Mouse (Mus musculus): ENCODE measurements around the gene Rnf111.
"Not testable (repeated sequence)": the region's sequence is repeated elsewhere in the genome, so short reads cannot be mapped to it uniquely, and the experiment has no call there.

Rnf111 gene

DNA sequence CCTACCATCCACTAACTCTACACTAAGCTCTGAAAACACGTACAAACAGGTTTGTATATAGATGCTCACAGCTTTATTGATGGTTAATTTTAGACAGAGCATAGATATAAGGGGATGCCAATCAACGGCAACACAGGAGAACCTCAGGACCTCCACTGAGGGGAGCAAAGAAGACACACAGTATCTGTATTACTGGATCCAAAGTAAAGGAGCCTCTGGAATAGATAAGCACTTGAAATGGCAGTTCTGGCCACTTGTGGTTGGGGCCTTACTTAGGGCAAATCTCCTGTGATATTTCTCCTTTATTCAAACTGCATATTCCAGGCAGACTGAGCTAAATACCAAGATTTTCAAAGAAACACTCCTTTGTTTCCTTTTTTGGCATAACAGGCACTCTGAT is 10.5 kb downstream of the Rnf111 start:
- DNase-seq = no peak

DNA sequence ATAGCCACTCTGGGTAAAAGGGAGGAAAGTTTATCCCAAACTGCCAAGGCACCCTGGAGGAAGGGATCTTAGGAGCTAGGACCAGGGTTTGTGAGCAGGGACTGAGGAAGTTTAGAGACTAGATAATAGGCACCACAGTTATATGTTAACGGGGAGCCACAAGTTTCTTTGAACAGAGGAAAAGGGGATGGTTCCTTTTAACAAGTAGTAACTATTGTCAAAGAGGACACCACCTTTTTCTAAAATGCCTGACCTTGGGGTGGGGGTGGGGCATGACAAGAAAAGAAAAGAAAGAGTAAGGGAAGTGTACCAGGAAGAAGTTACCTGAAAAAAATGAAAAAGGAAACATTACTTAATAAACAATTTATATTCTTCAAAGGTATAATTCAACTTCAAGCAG is 12.3 kb downstream of the Rnf111 start:
- DNase-seq = no peak

DNA sequence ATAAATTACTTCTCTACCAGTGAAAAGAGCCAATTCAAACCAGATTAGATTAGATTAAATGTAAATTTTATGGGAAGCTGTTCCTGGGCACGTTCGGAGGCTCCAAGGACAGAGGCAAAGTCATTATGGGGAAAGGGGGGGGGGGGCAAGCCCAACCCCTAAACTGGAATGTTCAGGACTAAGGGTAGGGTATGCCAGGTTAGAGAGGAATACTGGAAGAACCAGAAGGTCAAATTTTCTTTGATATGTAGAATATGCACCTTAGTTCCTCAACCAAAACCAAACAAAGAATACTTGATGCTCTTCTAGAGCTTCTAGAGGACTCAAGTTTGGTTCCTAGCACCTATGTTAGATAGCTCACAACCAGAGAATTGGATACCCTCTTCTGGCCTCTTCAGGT is 16.1 kb downstream of the Rnf111 start:
- no peak for DNase-seq

DNA sequence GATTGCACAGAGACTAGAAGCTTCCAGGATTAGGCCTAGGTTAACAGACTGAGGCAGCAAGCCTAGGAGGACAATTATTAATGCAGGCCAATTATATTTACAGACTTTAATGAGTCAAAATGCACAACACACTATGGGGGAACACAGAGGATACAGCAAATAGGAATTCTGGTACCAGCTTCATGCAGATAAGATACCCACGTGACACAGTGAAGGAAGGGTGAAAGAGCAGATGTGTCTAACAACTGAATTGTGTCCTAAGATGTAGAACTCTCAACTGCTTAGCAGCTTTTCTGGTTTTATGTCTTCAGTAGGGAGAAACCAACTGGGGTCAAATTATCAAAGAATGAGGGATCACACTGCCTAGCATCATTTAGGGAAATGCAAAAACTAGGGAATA is 17.7 kb downstream of the Rnf111 start:
- DNase-seq = no peak

DNA sequence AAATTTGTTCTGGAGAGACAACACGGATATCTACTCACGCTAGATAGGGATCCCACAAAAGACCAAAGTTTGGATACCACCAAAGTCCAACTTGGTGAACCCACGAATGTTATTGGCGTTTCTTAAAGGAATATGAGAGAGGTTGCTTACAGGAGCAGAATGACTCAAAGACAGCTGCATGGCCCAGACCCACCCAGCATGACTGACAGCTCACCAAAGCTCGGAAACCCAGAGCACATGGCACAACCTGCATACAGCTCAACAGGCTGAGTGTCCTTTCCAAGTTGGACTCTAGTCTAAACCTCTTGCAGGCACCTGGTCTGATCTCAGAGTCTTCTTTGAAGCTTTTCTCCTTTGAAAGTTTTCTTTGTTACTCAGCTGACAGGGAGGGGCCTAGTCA is 20.0 kb downstream of the Rnf111 start:
- DNase-seq = no peak

DNA sequence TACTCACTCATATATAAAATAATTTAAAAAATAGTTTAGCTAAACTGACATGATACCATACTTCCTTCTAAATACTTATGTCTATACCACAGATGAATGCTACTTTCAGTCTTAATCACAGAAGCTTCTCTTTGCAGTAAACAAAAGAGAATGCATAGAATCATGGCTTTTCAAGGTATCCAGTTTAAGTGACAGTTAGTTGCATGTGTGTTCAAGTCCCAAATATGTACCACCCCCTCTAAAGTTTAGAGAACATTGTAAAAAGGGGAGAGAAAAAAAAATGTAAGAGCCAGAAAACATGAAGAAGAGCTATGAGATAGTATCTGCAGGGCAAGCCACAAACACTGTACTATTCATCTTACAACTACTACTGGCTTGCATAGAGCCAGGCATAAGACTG is 21.7 kb downstream of the Rnf111 start:
- DNase-seq = no peak

DNA sequence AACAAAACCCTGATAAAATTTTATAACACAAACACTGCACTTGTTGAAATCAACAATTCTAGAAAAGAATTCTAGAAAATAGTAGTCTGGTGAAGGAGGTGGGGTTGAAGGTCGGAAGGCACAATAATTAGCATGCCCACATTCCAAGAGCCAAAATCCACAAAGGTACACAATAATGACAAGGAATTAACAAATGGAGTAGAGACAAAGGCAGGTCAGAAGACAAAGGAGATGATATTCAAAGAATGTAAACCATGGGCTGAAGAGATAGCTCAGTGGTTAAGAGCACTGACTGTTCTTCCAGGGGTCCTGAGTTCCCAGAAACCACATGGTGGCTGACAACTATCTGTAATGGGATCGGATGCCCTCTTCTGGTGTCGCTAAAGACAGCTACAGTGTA is 26.3 kb downstream of the Rnf111 start:
- DNase-seq = no peak

DNA sequence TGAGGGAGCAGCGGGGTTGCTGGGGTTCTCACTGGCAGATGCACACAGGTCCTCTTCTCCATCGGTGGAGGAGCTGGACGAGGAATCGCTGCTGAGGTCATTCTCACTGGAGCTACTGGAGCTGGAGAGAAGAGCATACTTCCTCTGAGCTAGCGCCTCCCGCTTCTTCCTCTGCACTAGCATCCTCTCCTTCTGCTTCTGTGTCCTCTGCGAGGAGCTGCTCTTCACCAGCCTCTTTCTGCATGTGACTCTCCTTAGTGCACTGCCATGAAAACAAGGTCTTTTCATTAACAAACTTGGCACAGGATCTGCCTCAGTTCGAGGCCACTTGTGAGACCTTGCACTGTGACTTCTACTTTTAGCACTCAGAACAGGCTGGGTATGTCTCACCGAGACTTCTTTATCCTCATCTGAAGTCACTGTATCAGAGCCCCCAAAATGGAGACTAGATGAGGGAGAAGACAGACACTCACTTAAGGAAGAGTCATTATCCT is 27.7 kb downstream of the Rnf111 start:
- DNase-seq = no peak

DNA sequence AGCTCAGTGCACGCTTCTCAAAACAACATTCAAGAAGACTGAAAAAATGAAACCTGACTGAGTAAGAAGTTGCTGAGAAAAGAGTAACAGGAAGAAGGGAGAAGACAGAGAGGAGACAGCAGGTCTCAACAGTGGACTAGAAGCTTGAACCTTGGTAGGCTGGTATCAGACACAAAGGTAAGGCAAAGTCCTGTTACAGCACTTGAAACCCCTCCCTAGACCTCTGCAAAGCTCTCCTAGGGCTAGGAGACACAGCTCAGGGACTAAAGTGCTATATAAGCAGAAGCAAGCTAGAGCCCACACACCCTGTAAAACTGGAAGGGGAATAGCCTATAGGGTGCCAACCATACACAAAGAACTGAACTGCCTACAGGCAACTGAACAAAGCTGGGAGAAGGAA is 30.1 kb downstream of the Rnf111 start:
- DNase-seq = no peak

DNA sequence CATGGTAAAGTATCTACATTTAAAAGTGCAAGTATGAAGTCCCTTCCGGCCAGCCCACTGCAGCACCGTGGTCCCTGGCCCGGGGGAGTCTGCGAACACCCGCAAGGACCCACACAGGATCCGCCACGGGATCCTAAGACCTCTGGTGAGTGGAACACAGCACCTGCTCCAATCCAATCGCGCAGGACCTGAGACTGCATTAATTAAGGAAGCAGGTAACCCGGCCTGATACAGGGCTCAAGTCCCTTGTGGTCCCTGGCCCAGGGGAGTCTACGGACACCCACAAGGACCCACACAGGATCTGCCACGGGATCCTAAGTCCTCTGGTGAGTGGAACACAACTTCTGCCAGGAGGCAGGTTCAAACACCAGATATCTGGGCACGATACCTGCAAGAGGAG is 40.4 kb downstream of the Rnf111 start:
- not testable (repeated sequence) for DNase-seq

DNA sequence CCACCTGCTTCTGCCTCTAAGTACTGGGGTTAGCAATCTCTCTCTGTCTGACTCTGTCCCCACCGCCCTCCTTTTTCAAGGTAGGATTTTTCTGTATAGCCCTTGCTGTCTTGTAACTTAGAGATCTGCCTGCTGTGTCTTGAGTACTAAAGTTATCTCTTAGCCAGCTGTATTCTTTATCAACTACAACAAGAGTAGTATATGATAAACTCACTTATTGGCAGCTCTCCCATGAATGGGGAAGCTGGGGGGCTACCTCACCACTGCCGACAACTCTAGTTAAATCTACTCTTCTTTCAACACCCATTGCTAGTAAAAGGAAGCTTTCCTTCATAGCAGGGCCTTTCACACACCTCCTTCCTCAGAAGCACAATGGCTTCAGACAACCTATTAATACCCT is 51.2 kb downstream of the Rnf111 start:
- DNase-seq = no peak

DNA sequence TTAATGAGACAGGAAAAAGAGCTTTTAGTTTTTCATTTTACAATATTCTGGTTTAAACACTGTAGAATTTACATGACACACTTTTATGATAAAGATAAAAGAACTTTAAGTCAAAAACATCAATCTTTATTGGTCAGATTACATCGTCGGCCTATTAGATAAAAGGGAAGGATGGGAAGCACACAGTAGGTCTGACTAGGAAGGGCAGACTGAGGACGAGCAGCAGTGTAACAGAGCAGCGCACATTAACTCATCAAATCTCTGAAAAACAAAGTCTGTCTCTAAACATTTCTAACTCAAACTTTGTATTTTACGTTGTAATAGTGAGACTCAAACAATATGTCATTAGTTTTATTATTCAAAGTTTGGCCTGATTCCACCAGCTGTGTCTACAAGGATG is 54.5 kb downstream of the Rnf111 start:
- no peak for DNase-seq

DNA sequence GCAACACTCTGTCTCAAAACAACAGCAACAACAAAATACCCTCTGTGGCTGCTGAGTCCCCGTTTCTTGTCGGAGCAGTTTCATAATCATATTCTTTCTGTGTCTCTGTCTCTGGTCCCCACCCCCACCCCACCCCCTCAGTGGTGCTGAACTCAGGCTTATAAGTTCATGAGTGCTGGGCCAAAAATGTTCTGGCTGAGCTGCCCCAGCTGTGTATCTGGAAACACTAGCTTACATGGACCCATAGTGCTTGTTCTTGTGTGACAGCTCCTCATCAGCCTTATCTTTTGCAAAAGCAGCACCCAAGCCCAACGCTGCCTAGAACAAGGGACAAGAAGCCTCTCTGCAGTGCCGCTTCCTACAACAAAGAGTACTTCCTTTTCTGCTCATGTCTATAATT is 63.6 kb downstream of the Rnf111 start:
- DNase-seq = peak; percentile 17 to 80

DNA sequence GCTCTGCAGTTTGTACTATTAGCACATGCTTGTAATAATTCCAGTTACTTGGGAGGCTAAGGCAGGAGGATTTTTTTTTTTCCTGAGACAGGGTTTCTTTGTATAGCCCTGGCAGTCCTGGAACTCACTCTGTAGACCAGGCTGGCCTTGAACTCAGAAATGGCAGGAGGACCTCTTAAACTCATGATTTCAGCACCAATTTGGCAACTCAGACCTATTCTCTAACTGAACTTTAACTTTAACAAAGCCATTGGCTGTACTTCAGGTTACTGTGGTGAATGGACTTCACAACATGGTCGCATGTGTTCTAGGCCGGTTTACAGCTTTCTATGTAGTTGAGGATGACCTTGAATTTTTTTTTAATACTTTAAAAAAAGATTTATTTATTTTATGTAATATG is 80.9 kb downstream of the Rnf111 start:
- DNase-seq = no peak

DNA sequence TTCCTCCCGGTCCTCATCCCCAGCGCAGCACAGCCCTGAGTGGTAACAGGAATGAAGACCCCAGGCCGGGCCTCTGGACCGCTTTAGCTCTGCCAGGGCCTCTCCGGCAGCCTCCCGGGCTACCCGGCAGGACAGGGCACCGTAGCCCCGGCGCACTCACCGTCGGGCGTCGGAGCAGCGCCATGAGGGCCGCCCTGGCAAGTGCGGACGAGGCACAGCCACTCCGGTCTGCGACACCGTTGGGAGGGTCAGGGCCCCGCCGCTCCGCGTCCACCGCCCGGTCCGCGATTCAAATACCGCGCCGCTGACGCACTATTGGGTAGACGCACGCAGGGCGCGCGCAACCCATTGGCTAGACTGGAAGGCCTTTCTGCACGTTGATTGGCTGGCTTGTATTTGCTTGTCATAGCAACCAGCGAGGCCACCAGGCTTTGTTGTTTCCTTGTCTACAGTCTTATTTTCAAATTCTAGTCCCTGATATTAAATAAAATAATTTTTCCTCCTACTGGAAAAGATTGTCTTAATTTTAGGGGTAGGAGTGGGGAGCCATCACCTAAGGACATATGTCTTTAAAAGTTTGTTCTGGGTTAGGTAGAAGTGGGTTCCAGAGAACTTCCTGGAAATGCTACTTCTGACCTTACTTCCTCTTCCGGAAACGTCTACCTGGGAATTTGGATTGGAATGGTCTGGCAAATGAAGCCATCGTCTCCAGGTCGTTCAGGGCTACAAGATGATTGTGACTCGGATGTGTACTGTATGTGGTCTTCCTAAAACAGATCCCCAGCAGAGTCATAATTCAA is 82.1 kb downstream of the Rnf111 start, which contains the start of gene Ccnb2:
TSS of gene Ccnb2 (minus strand) at position 291 of the 800 bp plus-strand sequence.
- peak; percentile 90 to 92 for DNase-seq

DNA sequence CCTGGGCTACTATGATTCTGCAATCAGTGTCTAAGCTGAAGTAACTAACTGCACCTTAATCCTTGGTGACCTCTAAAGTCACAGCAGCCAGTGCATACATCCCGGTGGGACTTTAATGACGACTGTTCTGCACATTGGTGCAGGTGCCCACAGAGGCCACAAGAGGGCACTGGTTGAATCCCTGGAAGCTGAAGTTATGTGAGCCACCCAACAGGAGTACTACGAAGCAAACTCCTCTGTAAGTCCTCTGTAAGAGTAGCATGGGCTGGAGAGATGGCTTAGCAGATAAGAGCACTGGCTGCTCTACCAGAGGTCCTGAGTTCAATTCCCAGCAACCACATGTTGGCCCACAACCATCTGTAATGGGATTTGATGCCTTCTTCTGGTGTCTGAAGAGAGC is 87.1 kb downstream of the Rnf111 start:
- no peak for DNase-seq

DNA sequence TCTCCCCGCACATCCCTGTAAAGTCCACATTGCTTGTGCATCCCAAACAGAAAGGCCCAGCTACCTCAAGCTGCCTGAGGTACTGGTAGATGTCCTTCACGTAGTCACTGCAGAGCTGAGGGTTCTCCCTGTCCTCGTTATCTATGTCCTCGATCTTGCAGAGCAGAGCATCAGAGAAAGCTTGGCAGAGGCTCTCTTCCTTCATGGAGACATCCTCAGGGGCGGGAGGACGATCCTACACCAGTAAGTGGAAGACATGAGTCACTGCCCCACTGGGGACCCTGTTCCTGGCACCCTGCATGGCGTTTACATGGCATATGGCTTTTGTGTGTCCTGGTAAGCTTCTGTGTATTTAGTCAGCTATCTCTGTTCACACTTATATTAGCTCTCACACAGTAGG is 90.5 kb downstream of the Rnf111 start:
- DNase-seq = no peak

DNA sequence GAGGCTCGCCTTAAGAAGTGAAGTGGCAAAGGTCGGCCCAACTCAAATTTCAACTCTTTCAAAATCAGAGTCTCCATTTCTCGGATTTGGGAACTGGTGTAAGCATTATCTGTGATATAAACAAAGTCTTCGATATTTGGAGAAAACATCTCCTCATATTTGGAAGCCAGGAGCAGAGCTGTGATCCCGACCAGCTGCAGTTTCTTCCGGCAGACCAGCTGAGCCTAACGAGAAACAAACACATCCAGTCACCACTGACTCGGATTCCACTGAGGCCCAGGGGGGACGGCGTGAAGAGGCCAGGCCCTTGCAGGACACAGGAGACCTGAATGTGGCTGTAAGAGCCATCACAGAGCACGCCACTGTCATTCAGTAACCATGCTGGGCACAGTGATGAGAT is 92.9 kb downstream of the Rnf111 start:
- DNase-seq = peak; percentile 31 to 77

DNA sequence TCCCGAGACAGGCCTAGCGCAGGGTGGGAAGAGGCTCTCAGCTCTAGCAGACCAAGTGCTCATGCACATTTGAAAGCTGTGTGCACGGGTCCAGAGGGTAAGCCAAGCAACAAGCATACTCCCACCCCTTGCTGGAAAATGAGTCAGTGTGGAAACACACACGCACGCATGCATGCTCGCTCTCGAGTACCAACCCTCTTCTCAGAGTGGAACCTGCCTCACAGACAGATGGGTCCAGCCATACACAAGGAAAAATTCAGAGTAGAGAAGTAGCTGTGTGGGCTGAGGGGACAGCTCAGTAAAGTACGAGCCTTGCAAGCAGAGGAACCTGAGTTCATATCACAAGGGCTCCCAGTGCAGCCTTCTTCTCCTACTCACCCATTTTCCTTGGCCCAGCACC is 93.8 kb downstream of the Rnf111 start:
- no peak for DNase-seq

DNA sequence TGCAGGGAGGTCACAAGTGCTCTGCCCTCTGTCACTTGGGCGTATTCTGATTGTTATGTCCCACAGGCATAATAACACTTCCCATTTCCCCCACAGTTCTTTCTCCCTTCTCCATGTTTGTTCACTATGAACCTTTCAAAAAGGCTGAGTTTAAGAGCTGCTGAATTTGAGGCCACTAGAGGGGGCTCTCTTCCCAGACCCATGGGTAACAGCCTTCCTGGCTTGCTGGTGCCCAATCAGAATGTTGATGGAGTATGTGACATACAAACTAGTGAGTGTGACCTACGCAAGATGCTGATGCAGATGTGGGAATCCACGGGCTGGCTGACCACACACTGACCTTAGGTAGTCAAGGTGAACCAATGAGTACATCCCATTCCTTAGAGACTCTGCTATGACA is 94.7 kb downstream of the Rnf111 start:
- DNase-seq = peak; percentile 39 to 45

DNA sequence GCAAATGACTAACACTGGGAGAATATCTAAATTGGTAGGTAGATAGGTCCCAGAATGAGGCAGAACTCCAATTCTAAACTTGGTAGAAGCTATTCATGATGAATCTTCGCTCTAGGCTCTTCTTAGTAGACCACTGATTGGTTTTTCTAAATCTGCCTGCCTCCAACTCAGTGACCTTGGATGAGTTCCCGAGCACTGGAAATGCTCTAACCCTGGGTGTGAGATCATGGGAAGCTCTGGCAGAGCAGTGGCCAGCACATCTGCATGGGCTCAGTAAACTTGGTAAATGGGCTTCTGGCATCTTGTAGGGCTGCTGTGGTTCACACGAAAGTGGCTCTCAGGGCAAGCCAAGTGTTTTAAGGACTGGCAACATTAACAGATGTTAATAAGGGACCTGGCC is 96.9 kb downstream of the Rnf111 start:
- DNase-seq = no peak

DNA sequence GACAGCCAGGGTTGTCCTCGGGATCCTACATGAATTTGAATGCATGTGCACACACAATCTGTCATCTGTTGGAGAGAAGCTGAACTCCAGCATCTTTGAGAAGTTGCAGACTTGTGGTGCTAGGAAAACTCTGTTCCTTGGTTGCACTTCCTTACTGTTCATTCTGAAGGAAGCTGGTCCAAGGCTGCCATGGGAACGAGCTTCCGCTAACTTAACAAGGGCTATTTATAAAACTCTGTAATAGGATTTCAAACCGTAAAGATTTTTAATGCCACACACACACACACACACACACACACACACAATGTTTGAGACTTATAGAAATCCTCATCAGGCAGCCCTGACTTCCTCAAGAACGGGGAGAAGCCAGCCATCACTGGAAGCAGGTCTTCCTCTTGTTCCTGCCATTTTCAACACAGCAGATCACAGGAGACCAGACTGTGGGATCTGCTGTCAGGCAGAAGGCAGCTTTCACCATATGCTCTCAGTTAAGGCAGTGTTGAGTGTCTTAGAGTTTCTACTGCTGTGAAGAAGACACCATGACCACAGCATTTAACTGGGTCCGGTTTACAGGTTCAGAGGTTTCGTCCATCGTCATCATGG is 101.5 kb downstream of the Rnf111 start:
- no peak for DNase-seq

DNA sequence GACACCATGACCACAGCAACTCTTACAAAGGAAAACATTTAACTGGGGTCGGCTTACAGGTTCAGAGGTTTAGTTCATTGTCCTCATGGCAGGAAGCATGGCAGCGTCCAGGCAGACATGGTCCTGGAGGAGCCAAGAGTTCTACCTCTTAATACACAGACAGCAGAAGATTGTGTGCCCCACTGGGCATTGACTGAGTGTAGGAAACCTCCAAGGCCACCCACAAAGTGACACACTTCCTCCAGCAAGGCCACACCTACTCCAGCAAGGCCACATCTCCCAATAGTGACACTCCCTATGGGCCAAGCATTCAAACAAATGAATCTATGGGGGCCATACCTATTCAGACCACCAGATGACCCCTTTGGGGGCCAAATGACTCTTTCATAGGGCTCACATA is 107.4 kb downstream of the Rnf111 start:
- DNase-seq = no peak

DNA sequence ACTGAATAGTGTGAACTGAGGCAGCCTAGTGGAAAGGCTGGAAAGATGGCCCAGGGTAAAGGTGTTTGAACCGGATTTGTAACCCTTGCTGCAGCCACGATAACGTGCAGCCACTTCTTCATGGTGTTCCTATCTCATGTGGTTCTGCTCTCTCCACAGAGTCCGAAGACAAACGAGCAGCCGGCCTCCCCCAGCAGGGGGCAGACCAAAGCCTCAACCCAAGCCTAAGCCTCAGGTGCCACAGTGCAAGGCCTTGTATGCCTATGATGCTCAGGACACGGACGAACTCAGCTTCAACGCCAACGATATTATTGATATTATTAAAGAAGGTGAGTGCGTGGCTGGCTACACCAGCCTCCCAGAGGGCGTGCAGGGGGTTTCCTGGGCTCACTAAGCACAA is 107.9 kb downstream of the Rnf111 start:
- DNase-seq = no peak

DNA sequence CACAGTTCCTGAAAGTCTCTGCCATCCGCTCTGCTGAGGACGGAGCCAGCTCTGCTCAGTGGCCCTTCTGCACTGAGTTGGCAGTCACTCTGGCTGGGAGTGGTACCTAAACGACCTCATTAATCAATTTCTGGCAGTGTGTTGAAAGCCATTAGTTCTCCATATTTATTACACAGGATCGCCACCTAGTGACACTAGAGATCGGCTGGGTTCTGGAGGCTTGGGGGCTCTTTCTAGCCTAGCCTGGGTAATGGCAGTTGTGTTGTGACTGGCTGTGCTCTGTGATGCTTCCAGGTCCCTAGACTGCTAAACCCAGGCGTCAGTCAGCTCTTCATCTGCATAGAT is 111.0 kb downstream of the Rnf111 start:
- peak in 1 of 2 experiments; percentile 22 for DNase-seq
